Mouse (Mus musculus) G1E (cell line): Measurements from ENCODE around the gene Cln3.

Experiments used
- CTCF ChIP-seq: IDR thresholded peaks from 2 replicates; pipeline ENCODE4 v1.5.1; 2012; ENCODE audit warnings: low read depth, low read length, inconsistent platforms, mixed read lengths
- TAL1 ChIP-seq: conservative IDR thresholded peaks from 2 replicates; pipeline ENCODE4 v1.6.1; 2012; ENCODE audit warnings: low read depth, low read length, inconsistent platforms, mixed read lengths

DNA sequence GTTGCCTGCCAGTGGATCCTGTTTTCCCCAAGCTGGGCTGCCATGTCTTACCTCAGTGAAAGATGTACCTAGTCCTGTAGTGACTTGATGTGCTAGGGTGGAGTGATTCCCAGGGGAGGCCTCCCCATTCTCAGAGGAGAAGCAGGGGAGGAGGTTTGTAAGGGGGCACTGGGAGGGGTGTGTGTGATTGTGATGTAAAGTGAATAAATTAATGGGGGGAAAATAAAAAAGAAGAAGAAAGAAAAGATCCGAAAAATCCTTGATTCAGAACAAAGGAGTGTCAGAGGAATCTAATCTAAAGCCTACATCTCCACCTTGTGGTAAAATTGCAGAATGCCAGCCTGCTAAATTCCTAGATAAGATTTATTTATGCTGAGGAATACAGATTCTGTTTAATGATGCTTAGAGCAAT is 57.4 kb downstream of the Cln3 start:
- TF ChIP-seq CTCF, result no peak
- no peak for TF ChIP-seq TAL1
